Mouse (Mus musculus): ENCODE data around the gene Plekhg2. TPM values are rescaled to one million over a fixed set of nuclear protein-coding genes. Genes with fewer than 3 reads are reported as not detected.

Gene Plekhg2
- polyA plus RNA-seq, 1 experiment from 2014 or later, result 70.8 TPM

GRCm38 (mm10) chr7:28338108-28338998, 34.0 kb downstream of the Plekhg2 start, which contains the start of gene Supt5:
Gene Supt5 (minus strand): TSS chr7:28338746.
- ATAC-seq (ENCODE audit: low FRiP score, low TSS enrichment), result peak; percentile 98
- H3K27me3 ChIP-seq (ENCODE audit: control insufficient read depth, insufficient read depth, low read length), result no peaks in the 10 kb centered on the region
- peak within 1 kb of the TSS; percentile 77 for H3K4me3 ChIP-seq (ENCODE audit: low read length)
- no peaks in the 10 kb centered on the region for H3K9me3 ChIP-seq (ENCODE audit: control insufficient read depth, low read length)
- H3K4me1 ChIP-seq (ENCODE audit: control insufficient read depth, insufficient read depth, low read length), result peaks cover 12% of the 10 kb centered on the region
- peak within 1 kb of the TSS; percentile 82 for H3K27ac ChIP-seq (ENCODE audit: low read depth, low read length)
- H3K9ac ChIP-seq (ENCODE audit: low read depth, low read length), result peak within 1 kb of the TSS; percentile 83
- H3K36me3 ChIP-seq (ENCODE audit: control insufficient read depth, insufficient read depth, low read length), result peaks cover 6% of the 10 kb centered on the region; the same call in 1 of the 2 replicates
- WGBS, result under 1% methylated on average over 77 of the region's 77 CpGs
- H3K4me2 ChIP-seq (replicated peaks; ENCODE audit: low read depth, low read length), result peak within 1 kb of the TSS; percentile 86

- no peak overlapping the region for H3K4me2 ChIP-seq (replicated peaks; ENCODE audit: low read depth, low read length)
- H3K4me1 ChIP-seq (ENCODE audit: control insufficient read depth, insufficient read depth, low read length), result peaks cover 6% of the 10 kb centered on the region; the same call in 1 of the 2 replicates
- no peaks in the 10 kb centered on the region for H3K9me3 ChIP-seq (ENCODE audit: control insufficient read depth, low read length)
- no peaks in the 10 kb centered on the region for H3K27me3 ChIP-seq (ENCODE audit: control insufficient read depth, insufficient read depth, low read length)
- no peak for ATAC-seq (ENCODE audit: low FRiP score, low TSS enrichment)
- 96% methylated on average over 2 of the region's 2 CpGs for WGBS
- H3K36me3 ChIP-seq (ENCODE audit: control insufficient read depth, insufficient read depth, low read length), result peaks cover 18% of the 10 kb centered on the region
- H3K27ac ChIP-seq (ENCODE audit: low read depth, low read length), result no peak overlapping the region
- no peak overlapping the region for H3K9ac ChIP-seq (ENCODE audit: low read depth, low read length)
- no peak overlapping the region for H3K4me3 ChIP-seq (ENCODE audit: low read length)
These were observed 36.9 kb downstream of the Plekhg2 start for GRCm38 (mm10) chr7:28335471-28335870.

- Histone ChIP-seq H3K36me3 (ENCODE audit: control insufficient read depth, insufficient read depth, low read length) (peaks cover 26% of the 10 kb centered on the region), H3K4me3 (ENCODE audit: low read length) (no peak overlapping the region), H3K9ac (ENCODE audit: low read depth, low read length) (no peak overlapping the region), H3K9me3 (ENCODE audit: control insufficient read depth, low read length) (no peaks in the 10 kb centered on the region), H3K4me2 (replicated peaks; ENCODE audit: low read depth, low read length) (no peak overlapping the region), H3K27ac (ENCODE audit: low read depth, low read length) (no peak overlapping the region), H3K4me1 (ENCODE audit: control insufficient read depth, insufficient read depth, low read length) (peaks cover 6% of the 10 kb centered on the region; the same call in 1 of the 2 replicates), H3K27me3 (ENCODE audit: control insufficient read depth, insufficient read depth, low read length) (no peaks in the 10 kb centered on the region)
- no peak for ATAC-seq (ENCODE audit: low FRiP score, low TSS enrichment)
- 94% methylated on average over 4 of the region's 4 CpGs for WGBS
These were observed 37.9 kb downstream of the Plekhg2 start for GRCm38 (mm10) chr7:28334534-28334933.

- Histone ChIP-seq H3K4me2 (replicated peaks; ENCODE audit: low read depth, low read length) (no peak overlapping the region), H3K4me3 (ENCODE audit: low read length) (no peak overlapping the region), H3K9me3 (ENCODE audit: control insufficient read depth, low read length) (no peaks in the 10 kb centered on the region), H3K9ac (ENCODE audit: low read depth, low read length) (no peak overlapping the region), H3K27ac (ENCODE audit: low read depth, low read length) (no peak overlapping the region), H3K4me1 (ENCODE audit: control insufficient read depth, insufficient read depth, low read length) (no peaks in the 10 kb centered on the region), H3K27me3 (ENCODE audit: control insufficient read depth, insufficient read depth, low read length) (no peaks in the 10 kb centered on the region), H3K36me3 (ENCODE audit: control insufficient read depth, insufficient read depth, low read length) (peaks cover 76% of the 10 kb centered on the region)
- 94% methylated on average over 2 of the region's 2 CpGs for WGBS
- no peak for ATAC-seq (ENCODE audit: low FRiP score, low TSS enrichment)
These were observed 44.1 kb downstream of the Plekhg2 start for GRCm38 (mm10) chr7:28328260-28328659.

- no peak overlapping the region for H3K27ac ChIP-seq (ENCODE audit: low read depth, low read length)
- no peak for ATAC-seq (ENCODE audit: low FRiP score, low TSS enrichment)
- no peak overlapping the region for H3K9ac ChIP-seq (ENCODE audit: low read depth, low read length)
- H3K9me3 ChIP-seq (ENCODE audit: control insufficient read depth, low read length), result no peaks in the 10 kb centered on the region
- WGBS, result 88% methylated on average over 4 of the region's 4 CpGs
- no peaks in the 10 kb centered on the region for H3K27me3 ChIP-seq (ENCODE audit: control insufficient read depth, insufficient read depth, low read length)
- no peak overlapping the region for H3K4me3 ChIP-seq (ENCODE audit: low read length)
- peaks cover 93% of the 10 kb centered on the region for H3K36me3 ChIP-seq (ENCODE audit: control insufficient read depth, insufficient read depth, low read length)
- no peak overlapping the region for H3K4me2 ChIP-seq (replicated peaks; ENCODE audit: low read depth, low read length)
- no peaks in the 10 kb centered on the region for H3K4me1 ChIP-seq (ENCODE audit: control insufficient read depth, insufficient read depth, low read length)
These were observed 45.9 kb downstream of the Plekhg2 start for GRCm38 (mm10) chr7:28326457-28326856.

GRCm38 (mm10) chr7:28325293-28325692, 47.1 kb downstream of the Plekhg2 start:
- Histone ChIP-seq H3K9me3 (ENCODE audit: control insufficient read depth, low read length) (no peaks in the 10 kb centered on the region), H3K4me2 (replicated peaks; ENCODE audit: low read depth, low read length) (no peak overlapping the region), H3K9ac (ENCODE audit: low read depth, low read length) (no peak overlapping the region), H3K27me3 (ENCODE audit: control insufficient read depth, insufficient read depth, low read length) (no peaks in the 10 kb centered on the region), H3K27ac (ENCODE audit: low read depth, low read length) (no peak overlapping the region), H3K4me1 (ENCODE audit: control insufficient read depth, insufficient read depth, low read length) (no peaks in the 10 kb centered on the region), H3K36me3 (ENCODE audit: control insufficient read depth, insufficient read depth, low read length) (peaks cover 91% of the 10 kb centered on the region), H3K4me3 (ENCODE audit: low read length) (no peak overlapping the region)
- no peak for ATAC-seq (ENCODE audit: low FRiP score, low TSS enrichment)
- 95% methylated on average over 8 of the region's 8 CpGs for WGBS

GRCm38 (mm10) chr7:28321974-28322720, 50.3 kb downstream of the Plekhg2 start:
- no peak for ATAC-seq (ENCODE audit: low FRiP score, low TSS enrichment)
- 93% methylated on average over 15 of the region's 15 CpGs for WGBS
- Histone ChIP-seq H3K4me2 (replicated peaks; ENCODE audit: low read depth, low read length) (no peak overlapping the region), H3K9ac (ENCODE audit: low read depth, low read length) (no peak overlapping the region), H3K36me3 (ENCODE audit: control insufficient read depth, insufficient read depth, low read length) (peaks cover 98% of the 10 kb centered on the region), H3K27ac (ENCODE audit: low read depth, low read length) (no peak overlapping the region), H3K9me3 (ENCODE audit: control insufficient read depth, low read length) (no peaks in the 10 kb centered on the region), H3K4me3 (ENCODE audit: low read length) (no peak overlapping the region), H3K4me1 (ENCODE audit: control insufficient read depth, insufficient read depth, low read length) (no peaks in the 10 kb centered on the region), H3K27me3 (ENCODE audit: control insufficient read depth, insufficient read depth, low read length) (no peaks in the 10 kb centered on the region)

GRCm38 (mm10) chr7:28318714-28319113, 53.7 kb downstream of the Plekhg2 start:
- 93% methylated on average over 17 of the region's 17 CpGs for WGBS
- no peak overlapping the region for H3K4me2 ChIP-seq (replicated peaks; ENCODE audit: low read depth, low read length)

GRCm38 (mm10) chr7:28318036-28318435, 54.4 kb downstream of the Plekhg2 start:
- Histone ChIP-seq H3K9me3 (ENCODE audit: control insufficient read depth, low read length) (no peaks in the 10 kb centered on the region), H3K27ac (ENCODE audit: low read depth, low read length) (no peak overlapping the region), H3K4me3 (ENCODE audit: low read length) (no peak overlapping the region), H3K27me3 (ENCODE audit: control insufficient read depth, insufficient read depth, low read length) (no peaks in the 10 kb centered on the region), H3K4me1 (ENCODE audit: control insufficient read depth, insufficient read depth, low read length) (no peaks in the 10 kb centered on the region), H3K36me3 (ENCODE audit: control insufficient read depth, insufficient read depth, low read length) (peaks cover 90% of the 10 kb centered on the region), H3K9ac (ENCODE audit: low read depth, low read length) (no peak overlapping the region), H3K4me2 (replicated peaks; ENCODE audit: low read depth, low read length) (no peak overlapping the region)
- no peak for ATAC-seq (ENCODE audit: low FRiP score, low TSS enrichment)
- WGBS, result 88% methylated on average over 3 of the region's 3 CpGs

More at GRCm38 (mm10) chr7:28318714-28319113, 53.7 kb downstream of the Plekhg2 start:
- Histone ChIP-seq H3K27me3 (ENCODE audit: control insufficient read depth, insufficient read depth, low read length) (no peaks in the 10 kb centered on the region), H3K36me3 (ENCODE audit: control insufficient read depth, insufficient read depth, low read length) (peaks cover 97% of the 10 kb centered on the region), H3K4me1 (ENCODE audit: control insufficient read depth, insufficient read depth, low read length) (no peaks in the 10 kb centered on the region), H3K27ac (ENCODE audit: low read depth, low read length) (no peak overlapping the region), H3K9me3 (ENCODE audit: control insufficient read depth, low read length) (no peaks in the 10 kb centered on the region), H3K4me3 (ENCODE audit: low read length) (no peak overlapping the region), H3K9ac (ENCODE audit: low read depth, low read length) (no peak overlapping the region)
- ATAC-seq (ENCODE audit: low FRiP score, low TSS enrichment), result no peak
